Mouse (Mus musculus) right cerebral cortex, postnatal 10 days (tissue): ENCODE measurements around the gene C130060K24Rik.

Source experiments
- DNase-seq, 2 experiments: peaks; one replicate each; pipeline ENCODE4 v3.0.0; 2021; ENCODE audit warnings: low spot score in 2 of 2

Gene C130060K24Rik

DNA sequence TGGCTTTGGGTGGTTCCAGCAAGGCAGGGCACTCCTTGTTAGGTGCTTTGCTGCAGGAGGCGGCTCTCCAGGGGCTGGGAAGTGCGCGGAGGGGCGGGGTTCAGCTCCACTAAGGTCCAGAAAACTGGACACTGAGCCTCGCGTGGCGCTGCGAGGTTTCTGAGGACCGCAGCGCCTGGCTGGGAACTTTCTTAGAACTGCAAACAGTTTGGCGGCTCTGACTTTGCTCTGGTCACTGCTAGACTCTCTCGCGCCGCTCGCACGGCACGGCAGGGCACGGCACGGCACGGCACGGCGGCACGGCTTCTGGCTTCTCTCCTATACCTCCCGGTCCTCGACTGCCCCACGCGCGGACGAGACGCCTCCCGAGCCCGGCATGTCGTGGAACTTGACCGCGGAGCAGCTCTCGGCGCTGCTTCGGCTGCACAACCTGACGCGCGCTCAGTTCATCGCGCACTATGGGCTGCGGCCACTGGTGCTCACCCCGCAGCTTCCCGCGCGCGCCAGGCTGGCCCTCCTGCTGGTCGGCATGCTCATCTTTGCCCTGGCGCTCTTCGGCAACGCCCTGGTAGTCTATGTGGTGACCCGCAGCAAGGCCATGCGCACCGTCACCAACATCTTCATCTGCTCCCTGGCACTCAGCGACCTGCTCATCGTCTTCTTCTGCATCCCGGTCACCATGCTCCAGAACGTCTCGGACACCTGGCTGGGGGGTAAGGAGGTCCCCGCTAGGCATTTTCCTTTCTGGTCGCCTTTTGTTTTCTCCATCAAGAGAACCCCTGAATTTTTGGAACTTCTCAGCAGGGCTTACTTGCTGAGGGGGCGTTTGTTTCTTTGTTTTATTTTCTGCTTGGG is at the start of gene C130060K24Rik:
Gene C130060K24Rik, plus strand, starts transcription at position 188 of the 855 bp plus-strand sequence.
- peak; percentile 20 to 22 for DNase-seq

DNA sequence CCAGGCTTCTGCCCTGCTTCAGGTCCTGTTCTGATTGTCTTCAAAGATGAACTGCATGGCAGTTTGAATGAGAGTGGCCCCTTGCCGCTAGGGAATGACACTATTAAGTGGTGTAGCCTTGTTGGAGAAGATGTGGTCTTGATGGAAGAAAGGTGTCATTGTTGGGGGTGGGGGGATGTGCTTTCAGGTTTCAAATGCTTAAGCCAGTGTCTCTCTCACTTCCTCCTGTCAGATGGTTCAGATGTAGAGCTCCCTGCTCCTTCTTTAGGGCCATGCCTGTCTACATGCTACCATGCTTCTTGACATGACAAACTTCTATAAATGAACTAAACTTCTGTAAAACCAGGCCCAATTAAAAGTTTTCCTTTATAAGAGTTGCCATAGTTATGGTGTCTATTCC is 46.7 kb upstream of the C130060K24Rik start:
- no peak for DNase-seq

DNA sequence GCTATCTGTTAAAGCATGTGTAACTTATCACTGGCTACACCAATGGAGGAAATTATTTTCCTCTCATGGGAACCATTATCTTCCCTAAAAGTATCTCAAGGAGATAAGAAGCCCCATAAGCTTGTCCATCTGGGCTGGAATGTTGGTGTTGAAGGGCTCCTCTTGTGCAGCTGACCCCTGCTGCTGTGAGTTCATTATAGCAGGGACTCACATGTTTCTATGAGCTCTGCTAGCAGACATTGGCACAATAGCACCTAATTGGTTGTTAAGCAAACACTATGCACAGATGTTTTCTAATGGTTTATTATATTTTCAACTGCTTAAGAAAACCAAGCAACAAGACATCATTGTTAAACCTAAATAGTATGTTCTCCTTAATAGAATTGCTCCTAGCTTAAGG is 41.5 kb upstream of the C130060K24Rik start:
- no peak for DNase-seq

DNA sequence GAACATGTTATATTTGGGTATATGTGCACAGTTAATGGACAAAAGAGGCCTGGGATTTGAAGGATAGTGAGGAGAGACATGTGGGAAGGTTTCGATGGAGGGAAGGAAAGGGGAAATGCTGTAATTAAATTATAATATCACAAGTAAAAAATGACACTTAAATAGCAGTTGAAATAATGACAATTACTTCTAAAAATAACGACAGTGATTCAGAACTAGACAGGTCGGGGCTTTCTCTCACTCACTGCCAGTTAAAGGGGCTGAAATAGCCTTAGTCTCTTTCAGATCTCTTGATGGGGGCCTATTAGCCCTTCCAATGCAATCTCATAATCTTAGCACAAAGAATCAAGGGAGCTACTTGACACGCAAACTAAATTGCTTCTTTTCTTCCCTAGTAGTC is 39.5 kb upstream of the C130060K24Rik start:
- DNase-seq, result no peak

DNA sequence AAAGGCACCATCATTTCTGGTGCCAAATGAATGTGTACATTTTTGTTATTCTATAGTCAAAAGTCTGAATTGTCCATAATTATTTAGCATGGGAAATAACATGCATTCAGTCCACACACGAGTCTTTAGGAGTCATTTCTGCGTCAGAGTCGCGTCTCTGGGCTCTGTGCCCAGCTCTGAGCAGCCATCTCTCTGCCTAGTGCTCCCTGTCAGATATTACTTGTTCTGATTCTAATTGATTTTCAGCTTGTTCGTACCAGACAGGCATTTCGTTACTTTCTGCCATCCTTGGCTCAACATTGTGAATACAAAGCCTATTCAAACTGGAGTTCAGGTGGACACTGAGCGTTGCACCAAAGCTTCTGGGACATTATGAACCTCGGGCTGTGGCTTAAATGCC is 33.2 kb upstream of the C130060K24Rik start:
- DNase-seq, result no peak

DNA sequence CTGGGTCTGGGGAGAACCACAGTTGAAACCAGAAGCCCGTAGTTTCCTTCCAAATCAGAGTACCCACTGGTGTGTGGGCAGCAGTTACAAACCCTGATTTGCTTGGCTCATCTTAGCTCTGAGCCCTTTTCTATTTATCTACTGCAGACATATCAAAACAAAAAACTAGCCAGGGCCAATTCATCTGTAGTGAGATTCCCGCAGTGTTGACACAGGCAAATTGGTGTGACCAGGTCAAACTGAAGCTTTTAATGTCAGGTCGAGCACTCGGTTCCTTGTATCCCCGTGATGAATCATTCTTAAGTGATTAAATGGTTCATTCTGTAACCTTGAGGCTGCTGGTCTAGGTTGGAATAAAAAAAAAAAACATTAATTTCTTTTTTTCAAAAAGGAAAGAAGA is 32.6 kb upstream of the C130060K24Rik start:
- no peak for DNase-seq

DNA sequence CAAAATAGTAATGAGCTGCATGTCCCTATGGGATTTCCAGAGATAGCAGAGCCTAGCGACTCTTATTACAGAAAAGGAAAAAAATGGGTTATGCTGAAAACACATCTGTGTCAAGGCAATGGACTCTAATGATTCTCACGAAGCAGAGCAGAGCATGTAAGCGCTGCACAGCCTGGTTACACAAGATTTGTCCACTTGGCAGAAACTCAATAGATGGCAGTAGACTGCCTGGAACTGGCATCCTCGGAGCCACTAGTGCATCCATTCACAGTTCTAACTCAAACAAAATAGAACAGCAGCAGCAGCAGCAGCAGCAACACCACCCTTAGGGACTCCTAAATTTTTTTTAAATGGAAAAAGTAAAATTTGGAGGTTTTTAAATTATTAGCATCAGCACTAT is 29.3 kb upstream of the C130060K24Rik start:
- DNase-seq, result no peak

DNA sequence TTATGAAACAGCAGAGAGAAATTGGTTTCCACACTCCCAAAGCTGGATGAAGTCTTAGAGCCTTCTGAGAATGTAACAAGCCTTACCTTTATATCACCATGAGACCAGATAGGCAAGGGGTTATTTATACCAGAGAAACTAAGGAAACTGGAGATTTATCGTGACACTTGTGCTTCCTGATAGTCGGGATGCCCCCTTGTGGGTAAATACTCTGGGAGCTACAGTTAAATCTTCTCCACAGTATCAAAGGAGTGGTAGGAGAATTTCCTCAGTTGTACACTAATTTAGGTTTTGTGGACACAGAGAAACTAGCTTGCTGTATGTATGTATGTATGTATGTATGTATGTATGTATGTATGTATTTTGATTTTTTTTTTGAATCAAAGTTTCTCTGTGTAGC is 5.0 kb upstream of the C130060K24Rik start:
- no peak for DNase-seq

DNA sequence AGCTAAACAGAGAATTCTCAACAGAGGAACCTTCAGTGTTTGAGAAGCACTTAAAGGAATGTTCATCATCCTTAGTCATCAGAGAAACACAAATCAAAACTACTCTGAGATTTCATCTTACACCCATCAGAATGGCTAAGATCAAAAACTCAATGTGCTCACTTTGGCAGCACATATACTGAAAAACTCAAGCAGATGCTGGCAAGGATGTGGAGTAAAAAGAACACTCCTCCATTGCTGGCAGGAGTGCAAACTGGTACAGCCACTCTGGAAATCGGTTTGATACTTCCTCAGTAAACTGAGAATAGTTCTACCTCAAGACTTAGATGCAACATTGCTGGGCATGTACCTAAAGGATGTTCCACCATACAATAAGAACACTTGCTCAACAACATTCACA is 41.0 kb downstream of the C130060K24Rik start:
- DNase-seq, result no peak

DNA sequence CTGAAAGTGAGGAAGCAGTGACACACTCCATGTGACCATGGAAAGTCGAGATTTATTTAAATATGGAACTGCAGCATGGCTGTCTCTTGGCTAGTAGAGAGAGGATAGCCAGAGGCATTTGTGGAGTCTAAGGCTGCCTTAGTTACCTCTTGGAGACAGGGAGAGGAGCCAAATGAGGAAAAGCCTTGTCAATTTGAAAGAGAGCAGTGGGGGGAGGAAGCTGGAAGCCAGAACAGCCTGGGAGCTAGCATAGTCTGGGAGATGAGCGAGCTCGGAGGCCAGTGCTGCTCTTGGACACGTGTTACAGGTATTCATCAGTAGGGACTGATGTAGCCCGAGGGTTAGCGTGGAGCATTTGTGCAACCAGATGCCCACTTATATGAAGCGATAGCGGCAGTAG is 46.2 kb downstream of the C130060K24Rik start:
- DNase-seq, result peak; percentile 44 to 49

DNA sequence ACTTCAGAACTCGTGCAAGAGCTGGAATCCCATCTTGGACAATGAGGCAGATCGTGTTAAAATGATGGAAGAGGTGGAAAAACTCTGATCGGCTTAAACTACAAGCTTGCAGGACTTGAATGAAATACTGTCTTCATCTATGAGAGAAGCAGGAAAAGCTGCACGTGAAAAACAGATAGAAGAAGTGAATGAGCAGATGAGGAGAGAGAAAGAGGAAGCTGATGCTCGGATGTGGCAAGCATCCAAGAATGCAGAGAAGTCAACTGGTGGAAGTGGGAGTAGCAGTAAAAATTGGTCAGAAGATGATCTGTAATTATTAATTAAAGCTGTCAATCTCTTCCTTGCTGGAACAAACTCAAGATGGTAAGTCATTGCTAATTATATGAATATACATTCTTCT is 52.3 kb downstream of the C130060K24Rik start:
- DNase-seq, result no peak

DNA sequence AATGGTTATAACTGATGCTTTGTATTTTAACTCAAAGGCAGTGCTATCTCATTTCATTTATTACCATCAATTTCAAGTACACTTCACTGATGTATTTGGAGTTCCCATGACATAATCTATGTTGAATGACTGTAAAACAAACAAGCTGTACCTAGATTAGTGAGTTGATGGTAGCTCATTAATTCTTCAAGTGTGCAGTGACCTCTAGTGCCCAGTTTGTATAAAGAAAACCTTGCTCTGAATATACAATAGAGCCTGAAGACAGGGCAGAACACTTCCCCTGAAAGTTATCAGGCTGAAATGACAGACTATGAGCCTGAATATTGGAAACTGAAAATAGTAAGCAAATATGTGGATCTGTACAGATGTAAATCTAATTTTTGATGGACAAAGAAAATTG is 72.6 kb downstream of the C130060K24Rik start:
- peak in 1 of 2 experiments; percentile 29 for DNase-seq

DNA sequence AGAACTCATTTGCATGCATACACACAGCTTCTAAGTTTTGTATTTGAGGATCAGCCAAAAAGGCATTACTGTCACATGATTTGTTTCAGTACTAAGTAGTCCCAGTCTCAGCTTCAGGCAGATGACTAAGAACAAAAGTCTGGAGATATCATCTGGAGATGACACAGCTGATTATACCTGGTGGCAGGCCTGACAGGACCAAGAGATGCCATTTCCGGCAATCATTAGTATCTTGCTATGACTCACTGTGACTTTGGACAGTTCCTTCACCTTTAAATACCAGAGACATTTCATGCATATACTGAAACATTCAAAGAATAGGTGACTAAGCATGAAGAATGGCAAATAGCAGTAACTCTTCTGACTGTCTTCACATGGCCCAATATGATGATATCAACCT is 84.4 kb downstream of the C130060K24Rik start:
- no peak for DNase-seq

DNA sequence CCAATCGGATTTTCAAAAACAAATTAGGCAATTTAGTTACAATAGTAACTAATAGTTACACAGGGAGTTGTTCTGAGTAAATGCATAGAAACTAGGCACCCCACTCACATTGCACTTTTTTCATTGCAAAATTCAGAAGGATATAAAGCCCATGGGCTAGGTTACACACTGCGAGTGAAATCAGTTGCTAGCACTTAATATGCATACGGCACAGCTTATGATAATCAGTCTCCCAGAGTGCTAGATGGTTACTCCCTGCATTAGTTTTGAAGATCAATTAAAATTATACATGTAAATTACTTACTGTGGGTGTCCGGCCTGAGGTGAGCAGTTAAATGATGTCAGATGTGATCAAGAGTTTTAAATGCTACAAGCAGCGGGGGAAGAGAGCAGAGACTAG is 89.4 kb downstream of the C130060K24Rik start:
- no peak for DNase-seq

DNA sequence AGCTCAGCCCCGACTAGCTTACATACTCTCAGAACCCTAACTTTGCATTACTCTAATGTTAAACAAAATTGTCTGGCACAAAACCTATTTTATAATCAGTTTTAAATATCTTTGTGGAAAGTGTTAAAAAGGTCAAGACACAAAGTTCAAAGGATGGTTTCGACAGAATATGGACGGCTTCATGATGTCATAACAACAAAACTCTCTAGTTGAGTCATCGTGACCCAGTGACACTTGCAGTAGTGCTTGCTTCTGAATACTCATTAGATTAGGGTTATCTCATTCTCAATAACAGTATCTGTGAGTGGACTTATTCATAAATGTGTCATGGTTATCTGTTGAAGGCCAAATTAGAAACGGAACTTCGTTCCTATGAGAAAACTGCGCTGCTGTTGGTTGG is 91.5 kb downstream of the C130060K24Rik start:
- DNase-seq, result no peak

DNA sequence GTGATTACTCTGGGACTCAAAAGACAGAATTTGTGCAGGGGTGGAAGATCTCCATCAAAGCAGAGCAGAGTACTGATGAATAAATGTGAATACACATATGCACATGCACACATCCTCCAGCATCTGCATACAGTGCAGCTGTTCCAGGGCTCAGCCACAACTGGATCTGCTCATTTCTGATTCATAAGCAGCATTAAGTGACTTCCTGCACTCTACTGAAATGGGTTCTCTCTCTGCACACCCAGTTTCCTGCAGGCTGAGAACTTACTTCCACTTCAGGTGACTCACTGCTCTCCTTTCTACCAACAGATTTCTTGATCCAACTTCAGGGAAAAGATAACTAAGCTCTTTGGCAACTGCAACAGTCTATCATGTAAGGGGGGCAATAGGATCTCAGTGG is 117.9 kb downstream of the C130060K24Rik start:
- no peak for DNase-seq
